Mouse (Mus musculus) MEL (cell line): ENCODE data around the gene Dao. TPM values are rescaled to one million over a fixed set of nuclear protein-coding genes. Genes with fewer than 3 reads are reported as not detected.

Experiments used
- DNase-seq: peaks from one replicate; pipeline ENCODE4 v3.0.0; 2011; ENCODE audit warnings: low read depth, low spot score
- H3K27ac ChIP-seq: 2 replicates; pipeline ENCODE4 v1.5.1; 2012; ENCODE audit warnings: low read depth, mild to moderate bottlenecking, control low read depth, low read length, moderate library complexity; ENCODE audit not compliant: control insufficient read depth
- H3K27me3 ChIP-seq, 2 experiments: fragments of 150-350 bp in 1 of 2; sonication (generic) in 1 of 2; 2 replicates each; pipeline ENCODE4 v1.6.1; 2012; ENCODE audit warnings: low read length in 2 of 2, mild to moderate bottlenecking in 2 of 2, improper control_type of control experiment in 1 of 2, moderate library complexity in 1 of 2; ENCODE audit not compliant: insufficient read depth in 2 of 2, control insufficient read depth in 1 of 2
- H3K36me3 ChIP-seq, 2 experiments: 2 replicates each; pipeline ENCODE4 v1.6.1; 2012 to 2014; ENCODE audit warnings: low read length in 2 of 2, improper control_type of control experiment in 1 of 2, inconsistent platforms in 1 of 2, mild to moderate bottlenecking in 1 of 2; ENCODE audit not compliant: insufficient read depth in 2 of 2, control insufficient read depth in 1 of 2
- H3K4me1 ChIP-seq, 2 experiments: fragments of 150-350 bp in 1 of 2; sonication (generic) in 1 of 2; 2 replicates each; pipeline ENCODE4 v1.6.1; 2012; ENCODE audit warnings: low read length in 2 of 2, improper control_type of control experiment in 1 of 2, mild to moderate bottlenecking in 1 of 2; ENCODE audit not compliant: insufficient read depth in 2 of 2, control insufficient read depth in 1 of 2
- H3K4me3 ChIP-seq, 2 experiments: fragments of 150-350 bp in 1 of 2; sonication (generic) in 1 of 2; 2 replicates each; pipeline ENCODE4 v1.5.1; 2012; ENCODE audit warnings: low read depth in 2 of 2, low read length in 2 of 2, mild to moderate bottlenecking in 2 of 2, moderate library complexity in 2 of 2, control low read depth in 1 of 2, improper control_type of control experiment in 1 of 2; ENCODE audit not compliant: control insufficient read depth in 1 of 2, insufficient read depth in 1 of 2
- H3K79me2 ChIP-seq: 2 replicates; pipeline ENCODE4 v1.6.1; 2012; ENCODE audit warnings: mild to moderate bottlenecking, low read length, moderate library complexity; ENCODE audit not compliant: control insufficient read depth, poor library complexity, insufficient read depth
- H3K9ac ChIP-seq: 2 replicates; pipeline ENCODE4 v1.6.1; 2012; ENCODE audit warnings: low read depth, mild to moderate bottlenecking, control low read depth, low read length, moderate library complexity; ENCODE audit not compliant: control insufficient read depth, poor library complexity, severe bottlenecking
- H3K9me3 ChIP-seq: fragments of 150-350 bp; sonication (generic); replicated peaks from 2 replicates; pipeline ENCODE4 v1.6.1; 2012; ENCODE audit warnings: mild to moderate bottlenecking, low read length, improper control_type of control experiment, moderate library complexity; ENCODE audit not compliant: insufficient read depth
- CHD1 ChIP-seq: IDR thresholded peaks from 2 replicates; pipeline ENCODE4 v1.6.1; 2012; ENCODE audit warnings: low read depth, mild to moderate bottlenecking, inconsistent platforms, low read length, improper control_type of control experiment
- E2F4 ChIP-seq: IDR thresholded peaks from 2 replicates; pipeline ENCODE4 v1.6.1; 2011; ENCODE audit warnings: low read depth, low read length, improper control_type of control experiment, borderline replicate concordance
- ETS1 ChIP-seq: IDR thresholded peaks from 2 replicates; pipeline ENCODE4 v1.6.1; 2012; ENCODE audit warnings: low read depth, mild to moderate bottlenecking, inconsistent platforms, low read length, improper control_type of control experiment, moderate library complexity
- GABPA ChIP-seq: IDR thresholded peaks from 2 replicates; pipeline ENCODE4 v1.6.1; 2012; ENCODE audit warnings: low read depth, mild to moderate bottlenecking, inconsistent platforms, low read length, improper control_type of control experiment, moderate library complexity
- GATA1 ChIP-seq: IDR thresholded peaks from 2 replicates; pipeline ENCODE4 v1.6.1; 2011; ENCODE audit warnings: low read depth, low read length, improper control_type of control experiment
- JUND ChIP-seq: IDR thresholded peaks from 2 replicates; pipeline ENCODE4 v1.6.1; 2011; ENCODE audit warnings: low read depth, mild to moderate bottlenecking, improper control_type of control experiment, low read length
- MAZ ChIP-seq: IDR thresholded peaks from 2 replicates; pipeline ENCODE4 v1.6.1; 2012; ENCODE audit warnings: low read depth, mild to moderate bottlenecking, inconsistent platforms, low read length, improper control_type of control experiment
- MEF2A ChIP-seq: IDR thresholded peaks from 2 replicates; pipeline ENCODE4 v1.6.1; 2014; ENCODE audit warnings: low read depth, mild to moderate bottlenecking, inconsistent platforms, low read length, improper control_type of control experiment; ENCODE audit not compliant: poor library complexity, insufficient replicate concordance, severe bottlenecking; ENCODE audit errors: extremely low read depth
- MXI1 ChIP-seq: IDR thresholded peaks from 2 replicates; pipeline ENCODE4 v1.6.1; 2011; ENCODE audit warnings: mild to moderate bottlenecking, low read depth, low read length, improper control_type of control experiment
- NELFE ChIP-seq: IDR thresholded peaks from 2 replicates; pipeline ENCODE4 v1.6.1; 2011; ENCODE audit warnings: low read depth, low read length, improper control_type of control experiment
- POLR2A ChIP-seq, 2 experiments: IDR thresholded peaks; 2 replicates each; pipeline ENCODE4 v1.6.1; 2011 to 2012; ENCODE audit warnings: low read length in 2 of 2, mild to moderate bottlenecking in 2 of 2, control low read depth in 1 of 2, improper control_type of control experiment in 1 of 2, low read depth in 1 of 2, moderate library complexity in 1 of 2; ENCODE audit not compliant: control insufficient read depth in 1 of 2, insufficient read depth in 1 of 2, poor library complexity in 1 of 2
- POLR2AphosphoS5 ChIP-seq: IDR thresholded peaks from 2 replicates; pipeline ENCODE4 v1.6.1; 2012; ENCODE audit warnings: low read depth, borderline replicate concordance, mild to moderate bottlenecking, inconsistent platforms, low read length, moderate library complexity, mixed read lengths
- RAD21 ChIP-seq: IDR thresholded peaks from 2 replicates; pipeline ENCODE4 v1.6.1; 2011; ENCODE audit warnings: mild to moderate bottlenecking, low read depth, low read length, improper control_type of control experiment
- RCOR1 ChIP-seq: IDR thresholded peaks from 2 replicates; pipeline ENCODE4 v1.6.1; 2012; ENCODE audit warnings: low read depth, mild to moderate bottlenecking, inconsistent platforms, low read length, improper control_type of control experiment
- SIN3A ChIP-seq: IDR thresholded peaks from 2 replicates; pipeline ENCODE4 v1.6.1; 2012; ENCODE audit warnings: low read length, improper control_type of control experiment, inconsistent platforms
- SMC3 ChIP-seq: IDR thresholded peaks from 2 replicates; pipeline ENCODE4 v1.6.1; 2011; ENCODE audit warnings: low read depth, low read length, improper control_type of control experiment
- TAL1 ChIP-seq: IDR thresholded peaks from 2 replicates; pipeline ENCODE4 v1.6.1; 2012; ENCODE audit warnings: mild to moderate bottlenecking, inconsistent platforms, low read length, moderate library complexity, mixed read lengths
- TBP ChIP-seq: IDR thresholded peaks from 2 replicates; pipeline ENCODE4 v1.8.0; 2011; ENCODE audit warnings: low read depth, low read length, improper control_type of control experiment
- TCF12 ChIP-seq: IDR thresholded peaks from 2 replicates; pipeline ENCODE4 v1.6.1; 2014; ENCODE audit warnings: low read depth, mild to moderate bottlenecking, inconsistent platforms, low read length, improper control_type of control experiment, moderate library complexity
- ZKSCAN1 ChIP-seq: IDR thresholded peaks from 2 replicates; pipeline ENCODE4 v1.6.1; 2012; ENCODE audit warnings: low read depth, mild to moderate bottlenecking, inconsistent platforms, low read length, improper control_type of control experiment, moderate library complexity
- ZMIZ1 ChIP-seq: IDR thresholded peaks from 2 replicates; pipeline ENCODE4 v1.6.1; 2012; ENCODE audit warnings: low read depth, mild to moderate bottlenecking, inconsistent platforms, low read length, improper control_type of control experiment, moderate library complexity
- polyA plus RNA-seq, 2 experiments: library from polyadenylated mRNA; stranded (reverse) in 1 of 2; unstranded in 1 of 2; fragments of >175 nt in 1 of 2; fragments of >200 nt in 1 of 2; gene quantifications; 2 replicates each; pipeline versions ENCODE4 v1.2.1 to v1.2.4; 2012; ENCODE audit warnings: low replicate concordance in 2 of 2, low read depth in 1 of 2; ENCODE audit not compliant: insufficient read length in 2 of 2, insufficient read depth in 1 of 2, missing spikeins in 1 of 2
- total RNA-seq: library from RNA; depleted of rRNA; stranded (reverse); fragments of 300-350 nt; gene quantifications from 2 replicates; pipeline ENCODE4 v1.2.3, GENCODE M21; 2012

Dao gene
- total and polyA plus RNA-seq, 3 experiments: 0.04 TPM; not detected in 2

GRCm38 (mm10) chr5:114052246-114052761 lies 48.8 kb downstream of the Dao start (continued):
- TF ChIP-seq SIN3A: no peak
- TF ChIP-seq MXI1: no peak
- TF ChIP-seq GATA1: no peak
- TF ChIP-seq TCF12: no peak
- TF ChIP-seq ETS1: no peak
- TF ChIP-seq JUND: no peak
- no peak for TF ChIP-seq ZMIZ1
- TF ChIP-seq TBP: no peak
- peak; percentile 26 for TF ChIP-seq RAD21
- peak; percentile 51 for TF ChIP-seq SMC3
- no peak for TF ChIP-seq TAL1
- TF ChIP-seq CHD1: no peak
- no peak for TF ChIP-seq ZKSCAN1
- no peak for TF ChIP-seq RCOR1
- TF ChIP-seq NELFE: 0 out of 2 replicates have a peak, but pooled peaks have one; percentile 16
- no peak for TF ChIP-seq MAZ
- TF ChIP-seq POLR2A (IDR thresholded peaks at IDR 0.05; ENCODE audit: control insufficient read depth in 1 of 2, insufficient read depth in 1 of 2, low read depth in 1 of 2, low read length in 2 of 2, poor library complexity in 1 of 2): no peak
- no peak for TF ChIP-seq POLR2AphosphoS5
- no peak for TF ChIP-seq GABPA
- TF ChIP-seq E2F4: no peak
- no peak for TF ChIP-seq MEF2A

GRCm38 (mm10) chr5:114057129-114057731 lies 53.7 kb downstream of the Dao start:
- H3K4me1 ChIP-seq: no peaks in the 10 kb centered on the region
- H3K27ac ChIP-seq: no peak overlapping the region
- no peak for DNase-seq
- no peak overlapping the region for H3K9ac ChIP-seq
- no peak overlapping the region for H3K4me3 ChIP-seq
- no peaks in the 10 kb centered on the region for H3K9me3 ChIP-seq
- peaks cover 0 to 1% of the 10 kb centered on the region in 2 experiments; a peak in 1 of 4 replicates for H3K36me3 ChIP-seq
- H3K79me2 ChIP-seq: no peaks in the 10 kb centered on the region
- no peaks in the 10 kb centered on the region for H3K27me3 ChIP-seq
- TF ChIP-seq SMC3: no peak
- TF ChIP-seq GATA1: no peak
- TF ChIP-seq TBP: no peak
